Mouse (Mus musculus): ENCODE measurements around the gene Tmc6.

Tmc6 gene

DNA sequence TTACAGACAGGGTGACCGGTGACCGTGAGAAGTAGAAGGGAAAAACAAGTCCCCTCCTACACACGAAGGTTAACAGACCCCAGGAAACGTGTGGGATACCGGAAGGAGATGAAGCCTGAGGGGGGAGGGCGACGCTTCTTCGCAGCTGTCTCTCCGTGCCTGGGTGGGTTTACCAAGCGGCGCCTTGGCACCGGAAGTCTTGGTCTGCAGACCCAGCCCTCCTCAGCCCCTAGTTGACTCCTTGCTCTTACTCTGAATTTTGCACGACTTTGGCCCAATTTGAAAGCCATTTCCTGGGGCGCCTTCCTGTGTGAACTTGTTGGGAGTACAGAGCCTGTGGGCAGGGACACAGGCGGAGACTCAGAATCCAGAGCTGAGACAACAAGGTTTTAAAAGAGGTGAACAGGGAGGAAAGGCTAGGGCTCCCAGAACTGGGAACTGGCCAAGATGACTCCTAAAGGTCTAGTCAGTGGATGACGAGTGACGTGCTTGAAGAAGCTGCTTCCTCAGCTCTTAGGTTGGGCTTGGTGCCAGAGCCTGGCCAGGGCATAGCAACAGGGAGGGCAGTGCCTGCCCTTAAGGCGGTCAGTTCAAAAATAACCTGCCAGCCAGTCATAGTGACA is 688 bp downstream of the Tmc6 start:
- in situ Hi-C loops (cut with MseI, MboI): no loop called here

DNA sequence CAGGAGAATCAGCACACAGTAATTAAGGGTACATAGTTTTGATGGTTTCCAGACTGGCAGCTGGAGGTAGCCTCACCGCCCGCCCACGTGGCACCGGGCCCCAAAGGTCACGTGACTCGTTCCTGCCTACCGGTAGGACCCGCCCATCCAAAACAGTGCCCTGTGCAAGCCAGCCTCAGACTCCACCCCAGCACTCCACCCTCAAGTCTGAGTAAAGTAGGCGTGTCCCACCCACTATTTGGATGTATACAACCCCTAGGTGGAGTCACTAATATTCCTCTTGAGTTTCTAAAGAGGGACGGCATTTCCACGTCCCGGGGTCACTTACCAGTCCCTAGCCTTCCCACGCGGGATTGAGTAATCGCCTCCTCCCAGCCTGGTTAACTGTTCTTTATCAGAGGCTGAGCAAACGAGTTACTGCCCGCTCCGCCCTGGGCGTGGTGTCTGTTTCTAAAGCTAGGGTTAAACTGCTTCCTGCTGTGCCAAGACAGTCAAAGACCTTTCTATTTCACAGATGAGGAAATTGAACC is 1.4 kb downstream of the Tmc6 start:
- in situ Hi-C loops (cut with MseI, MboI): no loop called here

- in situ Hi-C loops (cut with MseI, MboI): no loop called here
Measured at GRCm38 (mm10) chr11:117780199-117780515, 1.8 kb downstream of the Tmc6 start.

- in situ Hi-C loops (cut with MseI, MboI): no loop called here
Measured at GRCm38 (mm10) chr11:117779434-117780198, 2.4 kb downstream of the Tmc6 start.

DNA sequence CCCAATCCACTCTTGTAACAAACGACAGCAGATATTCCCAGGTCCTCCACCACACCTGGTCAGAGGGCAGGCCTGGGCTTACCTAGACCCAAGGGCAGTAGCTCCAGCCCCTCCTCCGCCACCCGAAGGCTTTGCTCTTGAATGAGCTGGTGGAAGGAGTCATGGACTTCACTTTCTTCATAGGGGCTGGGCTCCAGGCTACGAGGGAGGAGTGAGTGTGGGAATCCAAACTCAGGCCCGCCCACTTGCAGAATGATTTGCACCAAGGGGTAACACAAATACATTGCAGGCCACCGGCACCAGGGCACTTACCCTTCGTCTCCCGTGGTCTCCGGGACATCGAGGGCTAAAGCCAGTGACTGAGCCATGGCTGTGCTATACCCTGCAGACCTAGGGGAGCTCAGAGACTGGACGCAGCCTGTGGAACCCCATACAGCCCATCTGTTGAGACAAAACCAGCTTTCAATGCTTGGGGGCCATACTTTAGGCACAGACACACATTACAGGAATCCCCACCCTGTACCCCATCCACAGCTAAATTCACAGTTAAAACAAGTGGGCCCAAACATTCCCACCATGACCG is 3.1 kb downstream of the Tmc6 start:
- in situ Hi-C loops (cut with MseI, MboI): no loop called here

DNA sequence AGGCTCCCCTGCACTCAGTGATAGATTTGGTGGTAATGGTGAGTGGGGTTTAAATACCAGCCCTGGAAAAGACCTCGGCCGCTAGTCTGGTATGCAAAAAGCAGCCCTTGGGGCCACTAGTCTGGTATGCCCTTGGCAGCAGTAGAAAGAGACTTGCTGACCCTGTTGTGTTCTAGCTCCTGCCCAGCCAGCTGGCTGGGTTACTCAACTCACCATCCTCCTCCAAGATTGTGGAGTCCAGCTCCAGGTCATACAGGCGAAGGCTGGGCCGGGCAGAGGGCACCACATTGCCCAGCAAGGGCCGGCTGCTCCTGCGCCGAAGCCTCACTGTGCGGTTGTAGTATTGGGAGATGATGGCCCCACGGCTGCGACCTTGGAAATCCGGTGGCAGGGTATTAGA is 4.0 kb downstream of the Tmc6 start:
- in situ Hi-C loops (cut with MseI, MboI): no loop called here

- in situ Hi-C loops (cut with MseI, MboI): no loop called here
Measured at GRCm38 (mm10) chr11:117777111-117777510, 4.9 kb downstream of the Tmc6 start.

- in situ Hi-C loops (cut with MseI, MboI): no loop called here
Measured at GRCm38 (mm10) chr11:117776085-117776792, 5.8 kb downstream of the Tmc6 start.

DNA sequence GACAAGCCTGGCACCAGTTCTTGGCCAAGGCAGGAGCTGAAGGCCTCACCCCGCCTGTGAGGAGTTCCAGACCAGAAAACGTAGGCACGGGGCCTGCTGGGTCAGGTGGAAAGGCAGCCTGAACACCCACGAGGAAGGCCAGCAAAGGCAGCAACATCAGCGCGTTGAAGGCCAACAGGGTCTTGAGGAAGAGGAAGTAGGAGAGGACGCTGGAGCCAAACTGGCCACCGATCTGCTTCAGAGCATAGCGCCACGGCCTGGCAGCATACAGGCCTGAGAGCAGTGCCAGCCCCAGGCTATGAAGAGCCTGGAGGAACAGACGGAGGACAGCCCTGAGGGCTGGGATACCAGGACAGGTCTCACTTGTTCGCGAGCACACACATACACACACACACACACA is 6.5 kb downstream of the Tmc6 start:
- in situ Hi-C loops (cut with MseI, MboI): no loop called here

- in situ Hi-C loops (cut with MseI, MboI): no loop called here
Measured at GRCm38 (mm10) chr11:117774925-117775324, 7.1 kb downstream of the Tmc6 start.

DNA sequence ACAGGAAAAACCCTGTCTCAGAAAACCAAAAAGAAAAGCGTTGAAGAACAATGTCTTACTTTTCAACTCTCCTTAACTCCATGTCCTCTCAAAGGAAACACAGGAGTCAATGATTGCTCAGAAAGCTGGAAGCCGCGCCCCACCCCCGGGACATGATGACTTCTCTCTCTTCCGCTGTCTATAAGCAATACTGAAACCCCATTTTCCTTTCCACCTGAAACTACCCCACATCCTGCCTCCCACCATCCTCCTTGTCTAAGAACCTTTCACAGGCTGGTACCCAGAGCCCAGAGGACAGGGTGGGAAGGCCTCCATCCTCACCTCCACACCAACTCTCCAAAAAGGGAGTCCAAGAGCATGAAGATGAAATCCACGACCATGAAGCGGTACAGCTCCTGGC is 9.6 kb downstream of the Tmc6 start:
- in situ Hi-C loops (cut with MseI, MboI): no loop called here

DNA sequence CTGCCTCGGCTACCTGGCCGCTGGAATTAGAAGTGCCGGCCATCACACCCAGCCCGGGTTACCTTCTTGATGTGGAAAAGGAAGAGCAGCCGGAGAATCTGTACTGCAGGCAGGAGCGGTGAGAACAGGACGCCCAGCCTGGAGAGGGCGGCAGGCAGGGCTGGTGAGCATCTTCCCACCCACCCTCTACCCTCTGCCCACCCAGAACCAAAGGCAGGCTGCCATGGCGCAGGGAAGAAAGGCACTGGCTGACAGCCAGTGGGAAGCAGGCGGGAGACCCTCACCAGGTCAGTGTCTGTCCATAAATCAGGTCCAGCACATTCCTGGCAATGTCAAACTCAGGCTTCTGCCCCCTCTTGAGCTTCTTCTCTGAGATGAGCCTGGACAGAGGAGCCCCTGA is 11.6 kb downstream of the Tmc6 start:
- in situ Hi-C loops (cut with MseI, MboI): no loop called here

DNA sequence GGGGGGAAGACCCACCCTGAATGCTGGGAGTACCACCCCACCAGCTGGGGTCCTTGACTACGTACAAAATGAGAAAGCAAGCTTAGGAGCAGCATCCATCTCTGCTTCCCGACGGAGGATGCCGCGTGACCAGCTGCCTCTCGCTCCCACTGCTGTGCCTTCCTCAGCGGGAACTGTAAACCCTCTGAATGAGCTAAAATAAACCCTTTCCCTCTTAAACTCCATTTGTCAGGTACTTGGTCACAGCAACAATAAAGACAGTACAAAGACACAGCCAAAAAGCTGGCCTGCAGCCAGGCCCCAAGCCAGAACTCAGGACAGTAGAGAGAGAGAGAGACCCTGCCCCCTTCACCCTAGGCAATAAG is 12.3 kb downstream of the Tmc6 start:
- in situ Hi-C loops (cut with MseI, MboI): no loop called here

- in situ Hi-C loops (cut with MseI, MboI): no loop called here
Measured at GRCm38 (mm10) chr11:117768725-117769682, 13.0 kb downstream of the Tmc6 start.

DNA sequence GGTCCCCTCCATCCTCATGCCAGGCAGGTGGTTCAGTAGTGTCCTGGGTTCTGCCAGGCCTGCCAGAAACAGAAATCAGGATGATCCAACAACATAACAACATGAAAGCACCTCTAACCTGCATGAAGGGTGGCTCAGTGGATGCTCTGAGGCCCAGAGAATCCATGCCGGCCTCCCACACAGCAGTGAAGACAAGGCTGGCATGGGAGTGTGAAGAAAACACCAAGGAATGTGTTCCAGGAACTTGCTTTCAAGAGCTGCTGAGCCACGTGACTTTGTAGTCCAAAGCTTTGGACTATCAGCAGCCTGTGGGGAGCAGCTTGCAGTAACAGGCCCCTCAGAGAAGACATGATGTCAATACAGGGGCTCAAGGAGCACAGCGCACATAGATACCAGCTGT is 15.7 kb downstream of the Tmc6 start:
- in situ Hi-C loops (cut with MseI, MboI): no loop called here

DNA sequence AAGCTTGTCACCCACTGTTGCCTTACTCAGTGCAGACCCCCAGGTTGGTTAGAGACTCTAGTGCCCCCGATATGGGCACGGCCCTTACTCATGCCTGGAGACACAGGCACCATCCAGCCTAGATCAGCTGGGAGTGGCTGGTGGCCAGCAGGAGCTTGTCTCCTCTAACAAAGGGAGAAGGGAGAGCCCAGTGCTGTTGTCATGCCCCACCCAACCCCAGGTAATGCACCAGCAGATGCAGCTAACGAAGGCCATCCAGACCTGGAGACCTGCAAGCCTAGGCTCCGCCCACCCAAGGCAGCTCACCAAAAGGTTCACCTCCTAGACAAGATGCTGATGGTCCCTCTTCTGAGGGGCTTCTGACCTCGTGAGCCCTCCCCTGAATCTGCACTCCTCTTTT is 16.6 kb downstream of the Tmc6 start:
- in situ Hi-C loops (cut with MseI, MboI): no loop called here

GRCm38 (mm10) chr11:117764319-117764718 is 17.7 kb downstream of the Tmc6 start:
- in situ Hi-C loops (cut with MseI, MboI): no loop called here

GRCm38 (mm10) chr11:117762246-117762645 is 19.8 kb downstream of the Tmc6 start:
- in situ Hi-C loops (cut with MseI, MboI): no loop called here

DNA sequence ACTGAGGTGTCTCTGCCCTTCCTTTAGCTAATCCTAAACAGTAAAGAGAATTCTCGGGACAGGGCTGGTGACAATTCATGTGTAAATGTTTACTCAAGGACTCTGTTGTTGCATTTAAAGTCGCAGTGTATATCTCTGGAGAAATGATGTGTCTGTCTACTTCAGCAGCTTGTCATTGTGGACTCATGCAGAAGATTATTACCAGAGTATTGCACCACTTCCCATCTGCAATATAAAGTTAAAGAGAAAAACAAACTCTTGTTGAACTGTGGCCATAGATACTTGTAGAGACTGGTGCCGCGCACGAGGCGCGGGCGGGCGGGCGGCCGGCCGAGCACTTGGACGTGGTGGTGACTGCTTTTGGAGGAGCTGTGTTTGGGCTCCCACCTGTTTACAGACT is 20.2 kb downstream of the Tmc6 start:
- in situ Hi-C loops (cut with MseI, MboI): no loop called here

DNA sequence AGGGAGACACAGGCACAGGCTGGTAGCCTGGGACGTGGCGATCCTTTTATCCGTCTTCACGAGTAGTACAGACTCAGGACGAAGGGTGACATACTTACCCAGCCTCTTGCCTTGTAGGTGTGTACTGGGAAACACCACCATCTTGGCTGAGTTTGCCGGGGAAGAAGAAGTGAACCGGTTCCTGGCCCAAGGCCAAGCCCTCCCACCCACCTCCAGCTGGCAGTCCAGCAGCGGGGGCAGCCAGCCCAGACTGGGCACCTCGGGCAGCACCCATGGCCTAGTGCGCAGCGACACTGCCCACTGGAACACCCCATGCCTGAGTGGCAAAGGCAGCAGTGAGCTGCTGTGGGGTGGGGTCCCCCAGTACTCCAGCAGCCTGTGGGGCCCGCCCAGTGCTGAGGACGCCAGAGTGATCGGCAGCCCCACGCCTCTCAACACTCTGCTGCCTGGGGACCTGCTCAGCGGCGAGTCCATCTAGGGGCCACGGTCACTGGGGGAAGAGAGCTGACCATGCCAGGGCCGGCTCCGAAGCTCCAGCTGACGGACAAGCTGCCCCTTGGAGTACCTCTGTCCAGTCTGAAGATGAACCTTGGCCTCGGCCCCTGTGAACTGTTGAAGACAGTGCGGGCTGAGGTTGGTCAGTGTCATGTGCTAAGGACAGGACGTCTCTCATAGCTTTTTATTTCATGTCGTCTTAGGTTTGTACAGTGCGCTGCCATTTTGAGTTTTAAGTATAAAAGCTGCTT is 21.5 kb downstream of the Tmc6 start:
- in situ Hi-C loops (cut with MseI, MboI): no loop called here

DNA sequence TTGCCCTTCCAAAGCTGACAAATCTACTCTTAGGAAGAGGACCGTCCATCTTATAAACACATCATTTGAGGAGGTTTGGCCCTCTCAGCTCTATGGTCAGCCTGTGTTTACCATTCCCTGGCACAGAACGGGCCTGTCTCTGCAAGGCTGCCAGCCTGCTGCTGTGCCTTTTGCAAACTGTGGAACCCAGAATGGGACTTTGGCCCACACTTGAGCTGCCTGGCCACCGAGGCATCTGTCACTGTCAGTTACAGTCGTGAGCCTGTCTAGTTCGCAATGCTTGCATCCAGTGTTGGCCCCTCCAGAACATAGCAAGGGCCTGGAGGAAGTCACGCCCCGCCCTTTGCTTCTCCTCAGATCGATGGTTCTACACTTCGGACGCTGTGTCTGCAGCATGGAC is 22.7 kb downstream of the Tmc6 start:
- in situ Hi-C loops (cut with MseI, MboI): no loop called here

Measured in mouse trophoblast stem cell (cell line).